Mouse (Mus musculus) erythroblast, embryonic 14.5 days (primary cell): ENCODE data around the gene Rgp1.

Experiments used
- GATA1 ChIP-seq: IDR thresholded peaks from 2 replicates; pipeline ENCODE4 v1.6.1; 2012; ENCODE audit warnings: low read length, inconsistent platforms, mixed read lengths
- TAL1 ChIP-seq: IDR thresholded peaks from 3 replicates; pipeline ENCODE4 v1.6.1; 2012; ENCODE audit warnings: low read length, inconsistent platforms, mixed read lengths

- TF ChIP-seq GATA1 (no peak), TAL1 (no peak)
Observed at GRCm38 (mm10) chr4:43636751-43637150, 58.2 kb downstream of the Rgp1 start.
